Mouse (Mus musculus) hindbrain, embryonic 16.5 days (tissue): ENCODE results near the gene H3f3a. TPM values are rescaled to one million over a fixed set of nuclear protein-coding genes. Genes with fewer than 3 reads are reported as not detected.

Experiments
- ATAC-seq: fragments of 200-750 bp; cut with Nextera tagmentation; 2 replicates; pipeline ENCODE4 v1.8.0; 2017; ENCODE audit warnings: moderate TSS enrichment, moderate library complexity
- H3K27ac ChIP-seq: fragments of 300-500 bp; sonication (generic); 2 replicates; pipeline ENCODE4 v1.5.1; 2014; ENCODE audit warnings: low read depth, mild to moderate bottlenecking, control low read depth, low read length, moderate library complexity
- H3K27me3 ChIP-seq: fragments of 300-500 bp; sonication (generic); replicated peaks from 2 replicates; pipeline ENCODE4 v1.6.1; 2014; ENCODE audit warnings: low read length; ENCODE audit not compliant: control insufficient read depth, insufficient read depth
- H3K36me3 ChIP-seq: fragments of 300-500 bp; sonication (generic); 2 replicates; pipeline ENCODE4 v1.6.1; 2014; ENCODE audit warnings: mild to moderate bottlenecking, low read length, moderate library complexity, mixed read lengths; ENCODE audit not compliant: control insufficient read depth, insufficient read depth
- H3K4me1 ChIP-seq: fragments of 300-500 bp; sonication (generic); 2 replicates; pipeline ENCODE4 v1.6.1; 2014; ENCODE audit warnings: low read depth, low read length; ENCODE audit not compliant: control insufficient read depth, insufficient read depth
- H3K4me2 ChIP-seq: fragments of 300-500 bp; sonication (generic); 2 replicates; pipeline ENCODE4 v1.6.1; 2014; ENCODE audit warnings: mild to moderate bottlenecking, low read length, control low read depth, moderate library complexity
- H3K4me3 ChIP-seq: fragments of 300-500 bp; sonication (generic); 2 replicates; pipeline ENCODE4 v1.5.1; 2014; ENCODE audit warnings: mild to moderate bottlenecking, low read length, control low read depth, moderate library complexity
- H3K9ac ChIP-seq: fragments of 300-500 bp; sonication (generic); 2 replicates; pipeline ENCODE4 v1.6.1; 2014; ENCODE audit warnings: low read depth, mild to moderate bottlenecking, control low read depth, low read length, moderate library complexity
- H3K9me3 ChIP-seq: fragments of 300-500 bp; sonication (generic); 2 replicates; pipeline ENCODE4 v1.6.1; 2014; ENCODE audit warnings: mild to moderate bottlenecking, low read length, moderate library complexity; ENCODE audit not compliant: control insufficient read depth
- WGBS: fragments of 180-500 bp; shearing (Covaris S2); extraction: QIAGEN DNeasy Blood & Tissue Kit; methylation state at CpG from one replicate; pipeline ENCODE4 v1.1.7; 2014; 5-methylcytosine and 5-hydroxymethylcytosine counted together
- polyA plus RNA-seq: library from polyadenylated mRNA; unstranded; fragments of >200 nt; fragmentation: Nextera tagmentation; extraction: Ambion mirVana; gene quantifications from 2 replicates; pipeline ENCODE4 v1.2.1, GENCODE M21; 2015

The H3f3a gene
- polyA plus RNA-seq, 1 experiment from 2014 or later = 2,228 TPM

DNA sequence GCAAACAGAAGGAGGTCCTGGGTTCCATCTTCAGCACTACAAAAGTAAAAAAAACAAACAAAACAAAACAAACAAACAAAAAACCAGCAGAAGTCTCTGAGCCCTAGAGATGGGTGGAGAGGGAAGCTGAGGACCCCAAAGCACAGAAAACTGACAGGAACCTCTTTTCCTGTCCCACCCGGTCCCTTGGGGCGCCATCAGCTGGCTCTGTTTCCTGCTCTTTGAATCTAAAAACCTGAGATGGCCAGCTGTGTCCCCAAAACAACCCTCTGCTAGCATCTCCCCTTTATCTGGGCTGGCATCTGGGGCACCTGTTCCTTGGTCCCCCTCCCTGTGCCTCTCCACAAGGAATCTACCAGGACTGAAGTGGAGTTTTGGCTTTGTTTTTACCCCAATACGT lies 11.0 kb upstream of the H3f3a start:
- Histone ChIP-seq H3K27ac (no peak overlapping the region), H3K9me3 (no peaks in the 10 kb centered on the region), H3K36me3 (no peaks in the 10 kb centered on the region), H3K4me3 (no peak overlapping the region), H3K4me1 (no peaks in the 10 kb centered on the region), H3K4me2 (no peak overlapping the region), H3K9ac (no peak overlapping the region), H3K27me3 (no peaks in the 10 kb centered on the region)
- WGBS = 78% methylated on average over 3 of the region's 3 CpGs
- ATAC-seq = no peak

DNA sequence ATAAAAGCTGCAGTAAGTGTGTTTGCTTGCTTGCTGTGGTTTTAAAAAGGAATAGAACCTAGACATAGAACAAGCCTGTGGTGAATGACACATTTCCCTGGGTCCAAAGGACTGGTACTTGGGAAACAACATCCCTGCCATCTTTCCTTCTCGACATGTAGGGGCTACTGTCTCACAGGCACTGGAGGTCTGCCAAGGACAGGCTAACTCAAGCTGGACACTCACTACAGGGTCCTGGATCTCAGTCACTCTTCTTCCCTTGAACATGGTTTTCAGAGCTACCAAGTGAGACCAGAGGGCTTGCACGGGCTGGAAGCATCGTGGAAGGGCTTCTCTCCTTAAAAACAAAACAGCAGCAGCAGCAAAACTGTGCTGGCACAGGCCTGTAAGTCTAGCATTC lies 10.0 kb upstream of the H3f3a start:
- H3K4me2 ChIP-seq = no peak overlapping the region
- H3K4me1 ChIP-seq = no peaks in the 10 kb centered on the region
- H3K27ac ChIP-seq = no peak overlapping the region
- no peak for ATAC-seq
- no peaks in the 10 kb centered on the region for H3K36me3 ChIP-seq
- H3K9ac ChIP-seq = no peak overlapping the region
- no peaks in the 10 kb centered on the region for H3K27me3 ChIP-seq
- 79% methylated on average over 3 of the region's 3 CpGs for WGBS
- H3K4me3 ChIP-seq = no peak overlapping the region
- H3K9me3 ChIP-seq = no peaks in the 10 kb centered on the region

DNA sequence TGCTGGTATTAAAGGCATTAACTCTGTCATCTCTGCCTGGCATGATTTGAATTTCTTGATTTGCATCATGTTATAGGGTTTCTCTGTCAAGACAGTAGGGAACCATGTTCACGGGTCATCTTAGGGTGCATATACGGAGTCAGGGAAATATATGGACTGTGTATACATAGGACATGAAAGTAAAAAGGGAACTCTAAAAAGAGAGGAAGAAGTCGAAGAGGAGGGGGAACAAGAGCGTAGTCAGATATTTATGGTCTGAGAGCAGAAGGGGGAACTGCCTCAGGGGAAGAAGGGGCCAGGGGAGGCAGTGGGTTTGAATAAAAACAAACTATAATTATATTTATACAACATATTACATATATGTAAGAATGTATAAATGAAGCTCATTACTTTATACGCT lies 8.5 kb upstream of the H3f3a start:
- no peak overlapping the region for H3K9ac ChIP-seq
- H3K4me1 ChIP-seq = no peaks in the 10 kb centered on the region
- H3K36me3 ChIP-seq = no peaks in the 10 kb centered on the region
- H3K4me3 ChIP-seq = no peak overlapping the region
- no peak overlapping the region for H3K4me2 ChIP-seq
- H3K27me3 ChIP-seq = no peaks in the 10 kb centered on the region
- H3K9me3 ChIP-seq = no peaks in the 10 kb centered on the region
- ATAC-seq = no peak
- WGBS = 92% methylated on average over 5 of the region's 5 CpGs
- H3K27ac ChIP-seq = no peak overlapping the region

DNA sequence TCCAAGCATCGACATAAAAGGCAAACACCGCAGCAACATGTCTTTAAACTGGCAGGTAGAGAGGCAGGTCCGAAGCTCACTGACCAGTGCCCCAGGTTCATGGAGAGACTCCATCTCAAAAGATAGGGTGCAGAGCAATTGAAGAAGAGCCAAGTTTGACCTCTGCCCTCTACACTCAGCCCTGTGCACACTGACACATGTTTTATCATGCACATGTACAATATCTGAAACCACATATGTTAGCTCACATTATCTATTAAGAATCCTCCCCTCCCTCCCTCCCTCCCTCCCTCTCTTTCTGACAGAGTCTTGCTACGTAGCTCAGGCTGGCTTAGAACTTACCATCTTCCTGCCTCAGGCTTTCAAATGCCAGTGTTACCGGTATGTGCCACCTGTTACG lies 7.4 kb upstream of the H3f3a start:
- WGBS = 89% methylated on average over 6 of the region's 6 CpGs
- ATAC-seq = no peak
- no peaks in the 10 kb centered on the region for H3K4me1 ChIP-seq
- H3K27me3 ChIP-seq = no peaks in the 10 kb centered on the region
- H3K4me2 ChIP-seq = no peak overlapping the region
- H3K9ac ChIP-seq = no peak overlapping the region
- no peak overlapping the region for H3K4me3 ChIP-seq
- no peaks in the 10 kb centered on the region for H3K36me3 ChIP-seq
- H3K9me3 ChIP-seq = no peaks in the 10 kb centered on the region
- H3K27ac ChIP-seq = no peak overlapping the region

DNA sequence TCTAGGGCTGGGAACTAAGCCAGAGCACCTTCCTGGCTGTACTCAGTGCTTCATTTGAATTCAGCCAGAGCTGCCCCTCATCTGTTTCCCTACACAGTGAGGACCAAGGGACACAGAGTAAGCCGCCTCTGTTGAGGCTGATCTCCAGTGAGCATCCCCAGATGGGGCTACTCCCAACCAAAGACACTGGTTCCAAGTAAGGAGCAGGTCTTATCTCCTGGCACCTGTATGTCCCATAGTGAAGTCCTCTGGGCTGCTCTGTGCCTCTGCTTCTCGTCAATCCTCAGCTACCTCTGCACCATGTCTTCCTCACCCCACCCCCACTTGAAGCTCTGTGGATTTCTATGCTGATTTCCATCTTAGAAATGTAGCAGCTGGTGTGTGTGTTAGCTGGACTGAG lies 4.3 kb upstream of the H3f3a start:
- 68% methylated on average over 2 of the region's 2 CpGs for WGBS
- peaks cover 16% of the 10 kb centered on the region for H3K4me1 ChIP-seq
- no peaks in the 10 kb centered on the region for H3K27me3 ChIP-seq
- H3K9me3 ChIP-seq = no peaks in the 10 kb centered on the region
- no peak overlapping the region; the same call in 1 of the 2 replicates for H3K9ac ChIP-seq
- ATAC-seq = no peak
- H3K27ac ChIP-seq = no peak overlapping the region
- no peak overlapping the region for H3K4me2 ChIP-seq
- no peak overlapping the region for H3K4me3 ChIP-seq
- H3K36me3 ChIP-seq = no peaks in the 10 kb centered on the region

GRCm38 (mm10) chr1:180815371-180816024 lies 1.8 kb upstream of the H3f3a start:
- WGBS = 29% methylated on average over 12 of the region's 12 CpGs
- no peak overlapping the region for H3K27ac ChIP-seq
- no peak overlapping the region for H3K9ac ChIP-seq
- no peak overlapping the region for H3K4me3 ChIP-seq
- H3K27me3 ChIP-seq = no peaks in the 10 kb centered on the region
- ATAC-seq = no peak
- 0 out of 2 replicates have a peak, but pooled peaks cover under 1% of the 10 kb centered on the region for H3K36me3 ChIP-seq
- peak overlapping the region; percentile 25 for H3K4me2 ChIP-seq
- H3K9me3 ChIP-seq = no peaks in the 10 kb centered on the region
- peaks cover 23% of the 10 kb centered on the region for H3K4me1 ChIP-seq

DNA sequence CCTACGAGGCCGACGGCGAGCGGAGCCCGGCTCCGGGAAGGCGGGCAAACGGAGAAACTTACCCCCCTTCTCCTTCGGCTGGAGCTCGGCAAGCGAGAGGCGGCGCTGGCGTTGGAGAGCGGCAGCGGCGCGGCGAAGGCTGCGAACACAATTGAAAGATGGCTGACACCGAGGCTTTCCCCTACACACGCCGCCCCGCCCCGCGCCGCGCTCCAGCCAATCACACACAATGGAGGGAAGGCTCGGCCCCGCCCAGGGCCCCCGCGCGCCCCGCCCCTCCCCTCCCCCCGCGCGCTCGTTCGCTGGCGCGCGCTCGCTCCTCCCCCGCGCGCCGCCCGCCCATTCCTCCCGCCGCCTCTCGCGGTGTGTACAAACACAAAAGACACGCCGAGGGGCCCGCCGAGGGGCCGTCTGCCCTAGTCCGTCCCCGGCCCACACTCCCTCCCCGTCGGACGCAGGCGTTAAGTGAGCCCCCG lies 296 bp downstream of the H3f3a start:
- Histone ChIP-seq H3K4me3 (peak overlapping the region; percentile 97), H3K4me2 (peak overlapping the region; percentile 58), H3K9me3 (no peaks in the 10 kb centered on the region), H3K36me3 (peaks cover 11% of the 10 kb centered on the region), H3K9ac (peak overlapping the region; percentile 100), H3K4me1 (peaks cover 34% of the 10 kb centered on the region), H3K27ac (peak overlapping the region; percentile 99), H3K27me3 (no peaks in the 10 kb centered on the region)
- 0% methylated on average over 21 of the region's 65 CpGs for WGBS
- ATAC-seq = peak; percentile 96

DNA sequence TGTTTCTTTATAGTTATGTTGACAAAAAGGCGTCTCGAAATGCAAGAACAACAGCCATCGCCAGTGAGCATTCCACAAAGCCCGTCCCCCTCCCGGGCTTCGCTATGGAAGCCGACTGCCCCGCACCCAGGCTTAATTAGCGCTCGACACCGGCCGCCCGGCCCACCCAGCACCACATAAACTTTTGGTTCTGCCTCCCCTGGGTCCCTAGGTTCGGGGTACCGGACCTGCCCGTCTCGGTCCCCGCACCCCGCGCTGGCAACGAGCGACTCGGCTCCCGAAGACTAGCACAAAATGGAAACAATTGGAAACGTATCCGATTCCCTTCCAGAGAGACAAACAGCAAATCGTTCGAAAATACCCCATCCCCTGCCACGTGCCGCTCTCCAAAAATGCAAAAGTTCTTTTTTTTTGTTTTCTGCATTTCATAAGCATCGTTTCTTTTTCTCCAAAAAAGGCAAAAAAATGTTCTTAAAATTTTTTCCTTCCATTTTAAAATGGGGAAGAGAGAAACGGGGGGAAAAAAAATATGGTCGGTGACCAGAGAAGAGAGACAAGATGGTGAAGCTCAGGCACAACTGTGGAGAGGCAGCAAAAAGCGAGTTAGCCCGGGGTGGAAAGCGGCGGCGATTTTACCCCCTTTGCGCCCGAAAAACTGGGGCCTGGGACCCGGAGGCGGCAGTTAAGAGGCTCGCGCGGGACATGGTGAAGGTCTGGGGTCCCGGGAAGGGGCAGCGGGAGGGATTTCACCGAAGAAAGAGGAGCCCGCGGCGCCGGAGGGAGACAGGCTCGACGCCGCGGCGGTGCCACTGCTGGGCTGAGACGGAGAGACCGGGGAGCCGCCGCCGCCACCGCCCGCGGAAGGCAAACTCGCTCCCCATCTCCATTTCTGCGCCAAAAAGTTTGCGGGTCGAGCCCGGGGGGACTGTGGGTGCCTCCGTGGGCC lies 1.0 kb downstream of the H3f3a start:
- Histone ChIP-seq H3K4me2 (peak overlapping the region; percentile 56), H3K9ac (peak overlapping the region; percentile 100), H3K4me1 (peaks cover 38% of the 10 kb centered on the region), H3K36me3 (peaks cover 15% of the 10 kb centered on the region), H3K27ac (peak overlapping the region; percentile 99), H3K4me3 (peak overlapping the region; percentile 97), H3K9me3 (no peaks in the 10 kb centered on the region), H3K27me3 (no peaks in the 10 kb centered on the region)
- under 1% methylated on average over 71 of the region's 71 CpGs for WGBS
- ATAC-seq = peak; percentile 44; the same call in 1 of the 2 replicates
